Mouse (Mus musculus): ENCODE results near the gene Gins1. TPM values are rescaled to one million over a fixed set of nuclear protein-coding genes. Genes with fewer than 3 reads are reported as not detected.

Gins1 gene
- total RNA-seq, 2 experiments from 2014 or later: 5.7 to 7.7 TPM

- no peak for DNase-seq (ENCODE audit: low spot score in 2 of 2)
These were observed 50.7 kb downstream of the Gins1 start for GRCm38 (mm10) chr2:150955859-150956258.

- DNase-seq (ENCODE audit: low spot score in 2 of 2): no peak
These were observed 54.3 kb downstream of the Gins1 start for GRCm38 (mm10) chr2:150959521-150959920.

GRCm38 (mm10) chr2:150963246-150963645 lies 58.0 kb downstream of the Gins1 start:
- DNase-seq (ENCODE audit: low spot score in 2 of 2): no peak

- DNase-seq (ENCODE audit: low spot score in 2 of 2): no peak
These were observed 59.4 kb downstream of the Gins1 start for GRCm38 (mm10) chr2:150964641-150965040.

- no peak for DNase-seq (ENCODE audit: low spot score in 2 of 2)
These were observed 60.8 kb downstream of the Gins1 start for GRCm38 (mm10) chr2:150965951-150966350.

GRCm38 (mm10) chr2:150967491-150967890 lies 62.3 kb downstream of the Gins1 start:
- no peak for DNase-seq (ENCODE audit: low spot score in 2 of 2)

GRCm38 (mm10) chr2:150969231-150969630 lies 64.0 kb downstream of the Gins1 start:
- DNase-seq (ENCODE audit: low spot score in 2 of 2): no peak

GRCm38 (mm10) chr2:150971856-150972255 lies 66.7 kb downstream of the Gins1 start:
- DNase-seq (ENCODE audit: low spot score in 2 of 2): no peak

GRCm38 (mm10) chr2:150972681-150973080 lies 67.5 kb downstream of the Gins1 start:
- DNase-seq (ENCODE audit: low spot score in 2 of 2): no peak

- no peak for DNase-seq (ENCODE audit: low spot score in 2 of 2)
These were observed 68.4 kb downstream of the Gins1 start for GRCm38 (mm10) chr2:150973401-150974115.

- no peak for DNase-seq (ENCODE audit: low spot score in 2 of 2)
These were observed 71.7 kb downstream of the Gins1 start for GRCm38 (mm10) chr2:150976871-150977270.

GRCm38 (mm10) chr2:150977676-150978075 lies 72.5 kb downstream of the Gins1 start:
- DNase-seq (ENCODE audit: low spot score in 2 of 2): no peak

GRCm38 (mm10) chr2:150978791-150979190 lies 73.6 kb downstream of the Gins1 start:
- DNase-seq (ENCODE audit: low spot score in 2 of 2): no peak

- DNase-seq (ENCODE audit: low spot score in 2 of 2): no peak
These were observed 74.8 kb downstream of the Gins1 start for GRCm38 (mm10) chr2:150979861-150980620.

Other genes with a start within 250 kb of the Gins1 start
- 10 to 100 TPM; 21.1 to 22.5 TPM for gene Acss1, start 236.9 kb upstream of the Gins1 start, total RNA-seq (2021)
- gene Vsx1, start 216.0 kb upstream of the Gins1 start, total RNA-seq (2021): not detected
- gene Entpd6, start 156.4 kb upstream of the Gins1 start, total RNA-seq (2021): 10 to 100 TPM in 1 of 2 experiments, 1 to 10 TPM in 1; 9.9 to 10.0 TPM
- 10 to 100 TPM; 32.0 to 34.0 TPM for gene Pygb, start 118.7 kb upstream of the Gins1 start, total RNA-seq (2021)
- gene Abhd12, start 659 bp upstream of the Gins1 start, total RNA-seq (2021): 10 to 100 TPM; 34.8 to 36.3 TPM
- 1 to 10 TPM in 1 of 2 experiments, under 1 TPM in 1; 0.62 to 1.5 TPM for gene Ninl, start 134.0 kb downstream of the Gins1 start, total RNA-seq (2021)
- 10 to 100 TPM in 1 of 2 experiments, 1 to 10 TPM in 1; 8.7 to 11.2 TPM for gene Nanp, start 134.0 kb downstream of the Gins1 start, total RNA-seq (2021)
- not detected for gene Gm14151, start 186.9 kb downstream of the Gins1 start, total RNA-seq (2021)
- not detected for gene Gm14147, start 192.8 kb downstream of the Gins1 start, total RNA-seq (2021)

Data from gastrocnemius, postnatal 4 days (tissue).